Mouse (Mus musculus): ENCODE results near the gene Krtap21-1.

DNA sequence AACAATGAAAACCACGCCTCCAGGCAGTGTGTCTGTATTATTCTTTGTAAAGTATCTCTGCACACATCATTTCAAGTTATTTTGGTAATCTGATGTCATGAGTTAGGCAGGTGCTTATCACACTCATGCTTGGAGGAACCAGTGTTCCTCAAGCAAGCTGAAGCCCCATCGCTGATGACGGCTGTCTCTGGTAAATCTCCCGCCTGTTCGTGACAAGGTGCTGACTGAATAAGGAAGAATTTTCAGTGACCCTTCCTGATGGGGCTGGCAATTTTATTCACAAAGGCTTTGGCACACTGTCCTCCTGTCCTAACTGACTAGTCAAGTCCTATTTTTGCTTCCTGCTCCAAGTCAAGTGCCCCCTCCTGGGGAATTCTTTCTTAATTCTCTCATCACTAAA is 21.6 kb upstream of the Krtap21-1 start:
- no peak for TF ChIP-seq CTCF (IDR thresholded peaks at IDR 0.05; ENCODE audit: control insufficient read depth, insufficient read depth, insufficient replicate concordance, low read depth, low read length)
- TF ChIP-seq POLR2A (IDR thresholded peaks at IDR 0.05; ENCODE audit: control insufficient read depth, low read depth, low read length): no peak

Measured in testis, adult 2 months (tissue).